Mouse (Mus musculus) cerebellum, adult 2 months (tissue): ENCODE measurements around the gene Cyth4. TPM values are rescaled to one million over a fixed set of nuclear protein-coding genes. Genes with fewer than 3 reads are reported as not detected.

ENCODE experiments used
- DNase-seq, 2 experiments: peaks; one replicate each; pipeline ENCODE4 v3.0.0; 2021
- H3K27ac ChIP-seq: fragments of 200-500 bp; 2 replicates; pipeline ENCODE4 v1.5.1; 2012; ENCODE audit warnings: low read length, control low read depth, inconsistent platforms; ENCODE audit not compliant: insufficient read depth
- H3K27me3 ChIP-seq: fragments of 200-500 bp; 2 replicates; pipeline ENCODE4 v1.6.1; 2012; ENCODE audit warnings: inconsistent platforms, mild to moderate bottlenecking, low read length, moderate library complexity; ENCODE audit not compliant: control insufficient read depth, insufficient read depth
- H3K4me1 ChIP-seq: fragments of 200-500 bp; 2 replicates; pipeline ENCODE4 v1.6.1; 2011; ENCODE audit warnings: low read length; ENCODE audit not compliant: control insufficient read depth, insufficient read depth
- H3K4me3 ChIP-seq: fragments of 200-500 bp; replicated peaks from 2 replicates; pipeline ENCODE3; 2011; ENCODE audit warnings: mild to moderate bottlenecking, low read depth, low read length, control low read depth; ENCODE audit not compliant: insufficient read depth
- CTCF ChIP-seq: fragments of 200-500 bp; IDR thresholded peaks from 2 replicates; pipeline ENCODE4 v1.5.1; 2011; ENCODE audit warnings: low read depth, mild to moderate bottlenecking, control low read depth, low read length, moderate library complexity, borderline replicate concordance; ENCODE audit not compliant: insufficient read depth
- POLR2A ChIP-seq: fragments of 200-500 bp; IDR thresholded peaks from 2 replicates; pipeline ENCODE4 v1.6.1; 2011; ENCODE audit warnings: low read length, control low read depth, borderline replicate concordance; ENCODE audit not compliant: insufficient read depth
- WGBS: fragments of 180-500 bp; shearing (Covaris S2); methylation state at CpG from one replicate; pipeline ENCODE4 v1.1.7; 2018; 5-methylcytosine and 5-hydroxymethylcytosine counted together
- polyA plus RNA-seq: library from polyadenylated mRNA; depleted of rRNA; stranded (reverse); fragments of >200 nt; gene quantifications from 2 replicates; pipeline ENCODE4 v1.2.3, GENCODE M21; 2012

Gene Cyth4
- polyA plus RNA-seq, 1 experiment = 4.6 TPM

GRCm38 (mm10) chr15:78559141-78559979 is 37.5 kb upstream of the Cyth4 start:
- Histone ChIP-seq H3K27me3 (no peaks in the 10 kb centered on the region), H3K4me3 (no peak overlapping the region), H3K27ac (no peak overlapping the region), H3K4me1 (no peaks in the 10 kb centered on the region)
- no peak for TF ChIP-seq POLR2A
- no peak for TF ChIP-seq CTCF
- DNase-seq = no peak
- 73% methylated on average over 11 of the region's 11 CpGs for WGBS

DNA sequence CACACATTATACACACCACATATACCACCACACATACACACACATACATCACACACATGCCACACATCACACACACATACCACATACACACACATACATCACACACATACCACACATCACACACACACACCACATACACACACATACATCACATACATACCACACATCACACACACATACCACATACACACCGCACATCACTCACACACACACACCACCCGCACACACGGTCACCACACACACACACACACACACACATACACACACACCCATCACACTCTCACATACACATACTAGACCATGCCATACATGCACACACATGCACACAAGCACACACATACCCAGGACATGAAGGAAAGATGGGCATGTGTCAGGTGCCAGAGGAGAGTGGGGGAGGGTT is 33.5 kb upstream of the Cyth4 start:
- H3K4me1 ChIP-seq = no peaks in the 10 kb centered on the region
- DNase-seq = no peak
- no peak overlapping the region for H3K4me3 ChIP-seq
- TF ChIP-seq CTCF (no peak), POLR2A (no peak)
- H3K27me3 ChIP-seq = no peaks in the 10 kb centered on the region
- 98% methylated on average over 3 of the region's 3 CpGs for WGBS
- H3K27ac ChIP-seq = no peak overlapping the region

- DNase-seq = no peak
- no peaks in the 10 kb centered on the region for H3K4me1 ChIP-seq
- H3K27ac ChIP-seq = no peak overlapping the region
- no peak for TF ChIP-seq POLR2A
- no peaks in the 10 kb centered on the region for H3K27me3 ChIP-seq
- H3K4me3 ChIP-seq = no peak overlapping the region
- 73% methylated on average over 5 of the region's 5 CpGs for WGBS
Observed at GRCm38 (mm10) chr15:78563937-78564336, 32.9 kb upstream of the Cyth4 start.

DNA sequence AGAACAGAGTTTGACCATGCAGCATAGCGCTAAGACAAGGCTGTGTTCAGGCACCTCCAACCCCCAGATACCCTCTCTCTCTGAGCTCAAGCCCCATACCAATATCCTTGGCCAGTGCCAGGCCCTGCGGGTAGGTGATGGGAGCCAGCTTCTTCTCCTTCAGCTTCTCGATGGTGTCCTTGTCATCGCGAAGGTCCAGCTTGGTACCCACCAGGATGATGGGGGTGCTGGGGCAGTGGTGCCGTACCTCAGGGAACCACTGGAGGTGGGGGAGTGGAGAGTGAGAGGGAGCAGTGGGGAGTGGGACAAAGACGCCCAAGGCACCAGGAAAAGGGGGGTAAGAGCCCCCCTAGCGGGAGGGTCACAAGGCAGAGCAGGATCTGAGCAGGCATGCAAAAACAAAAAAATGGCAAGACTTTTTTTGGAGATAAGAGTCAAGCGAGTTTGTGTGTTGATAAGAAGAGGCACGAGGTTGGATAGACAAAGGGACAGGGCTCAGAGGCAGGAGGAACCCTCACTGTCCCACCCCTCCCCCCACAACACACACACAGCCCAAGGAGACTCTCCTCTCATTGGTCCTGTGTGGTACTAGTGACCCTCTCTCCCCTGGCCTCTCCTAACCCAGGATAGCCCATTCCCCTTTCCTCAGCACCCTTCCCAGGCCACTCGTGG is 31.9 kb upstream of the Cyth4 start:
- Histone ChIP-seq H3K27ac (no peak overlapping the region), H3K4me3 (no peak overlapping the region), H3K27me3 (no peaks in the 10 kb centered on the region), H3K4me1 (no peaks in the 10 kb centered on the region)
- TF ChIP-seq POLR2A (no peak), CTCF (no peak)
- WGBS = 78% methylated on average over 11 of the region's 11 CpGs
- DNase-seq = no peak

DNA sequence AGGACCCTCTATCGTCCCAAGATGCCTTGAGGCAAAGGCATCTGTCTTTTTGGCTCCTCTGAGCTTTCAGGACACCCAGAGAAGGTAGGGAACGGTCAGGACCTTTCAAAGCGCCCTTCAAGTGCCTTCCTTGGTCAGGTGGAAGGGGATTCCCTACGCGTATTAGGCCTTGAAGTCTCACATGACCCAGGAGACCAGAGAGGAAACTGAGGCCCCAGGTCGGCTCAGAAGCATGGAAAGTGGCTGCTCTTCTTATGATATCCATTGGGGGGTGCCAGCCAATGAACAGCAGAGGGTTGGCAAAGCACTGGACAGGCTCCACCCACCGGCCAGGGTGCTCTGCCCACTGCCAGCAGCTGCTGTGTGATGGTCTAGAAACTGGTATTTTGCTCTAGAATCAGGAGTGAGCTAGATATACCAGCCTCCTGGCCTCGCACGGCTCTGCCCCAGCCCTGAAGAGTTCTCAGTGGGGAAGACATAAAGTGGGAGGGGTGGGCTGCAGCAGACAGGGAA is 29.2 kb upstream of the Cyth4 start:
- TF ChIP-seq POLR2A = no peak
- TF ChIP-seq CTCF = no peak
- H3K27me3 ChIP-seq = no peaks in the 10 kb centered on the region
- no peaks in the 10 kb centered on the region for H3K4me1 ChIP-seq
- no peak overlapping the region for H3K27ac ChIP-seq
- 66% methylated on average over 9 of the region's 9 CpGs for WGBS
- no peak overlapping the region for H3K4me3 ChIP-seq
- DNase-seq = no peak

DNA sequence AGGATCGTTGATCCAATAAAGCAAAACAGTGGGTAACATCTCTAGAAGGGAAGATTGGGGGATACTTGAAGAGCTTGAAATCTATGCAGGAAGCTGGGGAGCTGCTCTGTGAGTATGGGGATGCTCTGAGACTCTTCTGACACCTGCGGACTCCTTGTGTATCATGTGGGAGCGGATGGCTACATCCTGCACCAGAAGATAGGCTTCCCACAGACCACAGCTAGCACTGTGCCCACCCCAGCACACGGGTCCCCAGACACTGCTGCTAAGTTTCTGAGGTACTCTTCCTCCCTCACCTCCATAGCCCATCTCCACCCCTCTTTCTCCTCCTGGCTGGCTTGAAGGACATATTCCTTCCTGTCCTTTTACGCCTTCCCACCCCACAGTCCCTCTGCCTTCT is 26.7 kb upstream of the Cyth4 start:
- Histone ChIP-seq H3K27ac (no peak overlapping the region), H3K4me1 (no peaks in the 10 kb centered on the region), H3K4me3 (no peak overlapping the region), H3K27me3 (no peaks in the 10 kb centered on the region; the same call in 1 of the 2 replicates)
- DNase-seq = no peak
- WGBS = 98% methylated on average over 5 of the region's 5 CpGs
- TF ChIP-seq CTCF (no peak), POLR2A (no peak)

GRCm38 (mm10) chr15:78571554-78572269 is 25.1 kb upstream of the Cyth4 start:
- no peak for DNase-seq
- no peak overlapping the region for H3K27ac ChIP-seq
- H3K4me3 ChIP-seq = no peak overlapping the region
- no peak for TF ChIP-seq POLR2A
- TF ChIP-seq CTCF = no peak
- H3K4me1 ChIP-seq = no peaks in the 10 kb centered on the region
- 71% methylated on average over 16 of the region's 16 CpGs for WGBS
- no peaks in the 10 kb centered on the region; the same call in 1 of the 2 replicates for H3K27me3 ChIP-seq
